Mouse (Mus musculus) c-Kit-negative CD71-positive TER-119-positive erythroid progenitor cells, embryonic 14.5 days (primary cell): ENCODE results near the gene Wdr46.
"Not testable (repeated sequence)": the region's sequence is repeated elsewhere in the genome, so short reads cannot be mapped to it uniquely, and the experiment has no call there.

Source experiments
- DNase-seq: peaks from one replicate; pipeline ENCODE4 v3.0.0-alpha.2; 2013; ENCODE audit warnings: low read depth, low spot score

Wdr46 gene

DNA sequence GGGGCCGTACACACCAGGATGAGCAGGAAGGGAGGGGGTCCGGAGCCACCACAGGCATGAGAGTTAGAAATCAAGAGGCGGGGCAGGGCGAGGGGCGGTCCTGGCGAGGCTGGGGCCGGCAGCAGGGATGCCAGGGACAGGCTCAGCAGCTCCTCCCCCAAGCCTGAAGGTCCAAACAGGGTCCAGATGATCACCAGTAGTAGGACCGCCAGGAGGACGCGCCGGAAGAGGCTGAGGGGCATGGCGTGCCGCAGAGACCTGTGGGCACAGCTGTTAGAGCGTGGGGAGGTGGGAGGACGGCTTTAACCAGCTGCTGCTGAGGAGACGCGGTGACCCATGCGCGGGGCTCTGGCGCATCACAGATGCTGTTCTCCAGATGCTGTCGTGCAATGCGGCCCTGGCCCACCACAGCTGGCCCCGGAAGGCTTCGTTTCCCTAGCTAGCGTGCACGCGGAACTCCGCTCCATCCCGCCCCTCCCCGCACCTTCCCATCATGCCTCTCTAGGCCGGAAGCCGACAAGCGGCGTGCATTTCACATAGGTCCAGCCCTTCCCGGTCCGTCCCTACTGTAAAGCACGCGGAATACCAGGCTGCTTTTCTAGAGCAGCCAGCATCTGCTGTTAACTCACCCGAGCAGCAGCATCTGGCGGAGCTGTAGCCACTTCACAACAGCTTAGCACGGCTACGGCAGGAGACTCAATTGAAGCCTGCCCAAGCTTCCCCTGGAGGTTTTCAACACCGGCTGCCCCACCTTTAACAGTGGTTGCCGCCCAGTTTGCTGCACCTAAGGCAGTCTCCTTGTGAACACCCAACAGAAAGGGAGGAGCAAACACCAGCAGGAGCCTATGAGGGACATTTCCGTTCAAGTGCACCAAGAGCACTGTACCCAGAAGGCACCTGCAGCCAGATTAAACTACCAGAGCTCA lies 10.8 kb downstream of the Wdr46 start, which contains the start of gene B3galt4:
B3galt4 (minus strand) TSS at position 468 of the 926 bp plus-strand sequence.
- DNase-seq, result peak; percentile 72

- DNase-seq, result not testable (repeated sequence)
These were observed 11.6 kb downstream of the Wdr46 start for GRCm38 (mm10) chr17:33952015-33952414.

GRCm38 (mm10) chr17:33952879-33953278 lies 12.4 kb downstream of the Wdr46 start:
- no peak for DNase-seq

GRCm38 (mm10) chr17:33953310-33953709 lies 12.8 kb downstream of the Wdr46 start:
- no peak for DNase-seq

- DNase-seq, result no peak
These were observed 13.6 kb downstream of the Wdr46 start for GRCm38 (mm10) chr17:33953961-33954565.

GRCm38 (mm10) chr17:33954646-33955554 lies 14.4 kb downstream of the Wdr46 start:
- no peak for DNase-seq

DNA sequence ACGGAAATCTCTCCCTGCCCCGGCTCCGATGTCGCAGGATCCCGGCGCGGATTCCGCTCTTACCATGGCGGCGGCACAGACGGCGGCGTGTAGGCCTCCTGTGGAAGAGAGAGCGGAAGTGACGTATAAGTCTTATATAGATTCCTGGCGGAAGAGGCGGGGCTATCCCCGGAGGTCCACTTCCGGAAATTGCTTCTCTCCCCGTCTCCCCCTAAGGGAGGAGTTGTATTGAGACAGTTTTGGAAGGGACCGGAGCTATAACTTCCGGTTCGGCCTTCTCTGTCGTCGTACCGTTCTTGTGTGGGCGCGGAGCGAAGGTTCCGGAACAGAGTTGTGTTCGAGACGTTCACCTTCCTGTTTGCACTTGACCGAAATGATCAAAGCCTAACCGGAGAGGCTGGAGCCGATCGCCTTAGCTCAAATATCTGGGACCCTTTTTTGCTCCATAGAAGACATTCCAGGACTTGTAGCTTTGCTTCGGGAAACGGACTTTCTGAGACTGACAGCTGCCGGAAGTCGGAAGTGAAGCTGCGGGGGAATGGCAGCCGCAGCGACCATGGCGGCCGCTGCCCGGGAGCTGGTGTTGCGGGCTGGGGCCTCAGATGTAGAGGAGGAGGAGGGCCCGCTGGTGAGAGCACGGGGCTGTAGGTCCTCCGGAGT lies 15.2 kb downstream of the Wdr46 start, which contains the start of the genes Vps52 and Rps18:
Vps52 (plus strand) TSS at position 258 of the 660 bp plus-strand sequence.
Rps18 (minus strand) TSS at position 447 of the 660 bp plus-strand sequence.
- DNase-seq, result peak; percentile 97

- DNase-seq, result no peak
These were observed 15.9 kb downstream of the Wdr46 start for GRCm38 (mm10) chr17:33956336-33956735.

GRCm38 (mm10) chr17:33957493-33957892 lies 17.0 kb downstream of the Wdr46 start:
- DNase-seq, result no peak

GRCm38 (mm10) chr17:33958451-33958850 lies 18.0 kb downstream of the Wdr46 start:
- no peak for DNase-seq

GRCm38 (mm10) chr17:33959135-33959534 lies 18.7 kb downstream of the Wdr46 start:
- DNase-seq, result no peak

DNA sequence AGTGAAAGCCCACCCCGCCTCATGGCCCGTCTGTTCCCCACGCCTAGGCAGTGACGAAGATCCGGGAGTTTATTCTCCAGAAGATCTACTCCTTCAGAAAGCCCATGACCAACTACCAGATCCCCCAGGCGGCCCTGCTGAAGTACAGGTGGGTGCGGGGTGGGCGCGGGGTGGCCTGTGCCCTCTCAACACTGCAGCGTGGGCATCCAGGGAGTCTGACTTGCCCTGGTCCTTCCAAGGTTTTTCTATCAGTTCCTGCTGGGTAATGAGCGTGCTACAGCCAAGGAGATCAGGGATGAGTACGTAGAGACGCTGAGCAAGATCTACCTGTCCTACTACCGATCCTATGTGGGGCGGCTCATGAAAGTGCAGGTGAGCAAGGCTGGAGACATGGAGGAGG lies 19.5 kb downstream of the Wdr46 start:
- DNase-seq, result no peak

DNA sequence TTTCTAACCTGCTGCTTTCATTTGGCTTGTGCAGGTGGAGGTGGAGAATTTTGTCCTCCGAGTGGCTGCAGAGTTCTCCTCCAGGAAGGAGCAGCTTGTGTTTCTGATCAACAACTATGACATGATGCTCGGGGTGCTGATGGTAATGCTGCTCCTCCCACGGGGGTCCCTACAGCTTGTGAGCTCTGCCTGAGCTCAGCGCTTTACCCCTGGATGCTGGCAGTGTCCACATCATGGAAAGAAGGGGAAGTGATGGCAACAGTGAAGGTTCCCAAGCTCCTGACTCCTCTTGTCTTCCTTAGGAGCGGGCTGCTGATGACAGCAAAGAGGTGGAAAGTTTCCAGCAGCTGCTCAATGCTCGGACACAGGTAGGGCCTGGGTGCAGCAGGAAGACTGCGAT lies 22.4 kb downstream of the Wdr46 start:
- no peak for DNase-seq

DNA sequence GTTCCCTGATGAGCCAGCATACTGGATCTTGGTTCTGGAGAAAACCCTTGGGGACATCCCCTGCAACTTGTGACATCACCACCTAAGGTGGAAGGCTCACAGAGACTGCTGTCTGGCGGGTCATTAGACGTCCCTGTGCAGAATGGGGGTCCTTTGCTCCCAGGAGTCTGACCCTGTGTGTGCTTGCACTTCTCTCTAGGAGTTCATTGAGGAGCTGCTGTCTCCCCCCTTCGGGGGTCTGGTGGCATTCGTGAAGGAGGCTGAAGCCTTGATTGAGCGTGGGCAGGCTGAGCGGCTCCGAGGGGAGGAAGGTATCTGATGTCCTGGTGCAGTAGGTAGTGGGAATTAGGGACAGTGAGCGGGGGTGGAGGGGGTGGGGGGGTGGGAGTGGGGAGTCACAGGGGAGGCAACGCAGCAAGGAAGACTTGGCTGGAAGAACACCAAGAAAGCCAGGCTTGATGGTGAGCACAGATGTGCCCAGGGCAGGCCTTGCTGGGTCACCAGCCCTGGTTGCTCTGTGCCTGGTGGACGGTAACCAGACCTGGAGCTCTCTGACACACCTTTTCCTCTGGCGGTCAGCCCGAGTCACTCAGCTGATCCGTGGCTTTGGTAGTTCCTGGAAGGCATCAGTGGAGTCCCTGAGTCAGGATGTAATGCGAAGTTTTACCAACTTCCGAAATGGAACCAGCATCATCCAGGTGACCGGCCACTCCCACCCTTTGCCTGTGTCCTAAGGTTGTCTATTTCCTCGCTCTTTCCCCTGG lies 24.8 kb downstream of the Wdr46 start:
- DNase-seq, result no peak

- no peak for DNase-seq
These were observed 25.5 kb downstream of the Wdr46 start for GRCm38 (mm10) chr17:33965846-33966550.

DNA sequence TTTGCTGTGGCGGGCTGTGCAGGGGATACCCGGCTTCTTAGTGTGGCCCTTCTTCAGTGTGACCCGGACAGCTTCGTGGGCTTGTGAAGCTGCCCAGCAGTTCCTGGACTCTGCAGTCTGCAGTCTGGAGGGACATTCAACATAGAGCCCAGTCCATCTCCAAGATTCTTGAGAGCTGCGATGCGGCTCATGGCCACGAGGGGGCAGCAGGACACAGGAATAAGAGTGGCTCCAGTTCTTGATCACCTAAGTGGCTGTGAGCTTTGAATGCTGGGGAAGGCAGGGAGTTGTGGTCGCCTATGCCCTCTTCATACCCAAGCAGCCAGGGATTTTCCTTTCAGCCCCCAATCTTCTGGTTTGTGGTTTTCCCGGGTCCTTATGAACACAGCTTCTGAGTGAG lies 28.0 kb downstream of the Wdr46 start:
- peak; percentile 53 for DNase-seq

DNA sequence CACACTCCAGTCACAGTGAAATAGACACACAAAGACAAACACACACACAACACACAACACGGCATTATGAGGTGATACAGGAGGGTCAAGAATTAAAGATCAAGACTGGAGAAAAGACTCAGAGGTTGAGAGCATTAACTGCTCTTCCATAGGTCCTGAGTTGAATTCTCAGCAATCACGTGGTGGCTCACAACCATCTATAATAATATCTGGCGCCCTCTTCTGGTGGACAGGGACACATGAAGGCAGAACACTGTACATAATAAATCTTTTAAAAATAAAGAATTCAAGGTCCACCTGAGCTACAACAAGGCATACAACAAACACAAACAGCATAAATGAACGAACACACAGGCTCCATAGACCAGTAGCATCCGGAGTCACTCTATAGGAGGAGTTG lies 28.5 kb downstream of the Wdr46 start:
- no peak for DNase-seq

DNA sequence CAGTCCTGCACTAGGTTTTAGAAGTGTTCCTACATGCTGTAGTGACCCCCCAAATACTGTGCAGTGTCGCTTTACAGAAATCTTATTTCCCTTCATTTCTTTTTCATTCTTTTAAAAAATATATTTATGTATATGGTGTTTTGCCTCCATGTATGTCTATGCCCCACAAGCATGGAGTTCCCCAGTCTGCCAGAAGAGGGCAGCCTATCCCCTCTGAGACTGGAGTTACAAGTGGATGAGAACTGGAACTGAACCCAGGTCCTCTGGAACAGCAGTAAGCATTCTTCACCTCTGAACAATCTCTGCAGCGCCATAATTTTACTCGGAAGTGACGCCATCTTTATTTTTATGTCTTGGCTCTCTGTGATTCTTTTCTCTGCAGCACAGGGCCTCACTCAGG lies 28.9 kb downstream of the Wdr46 start:
- DNase-seq, result no peak

GRCm38 (mm10) chr17:33972691-33973090 lies 32.2 kb downstream of the Wdr46 start:
- DNase-seq, result no peak

DNA sequence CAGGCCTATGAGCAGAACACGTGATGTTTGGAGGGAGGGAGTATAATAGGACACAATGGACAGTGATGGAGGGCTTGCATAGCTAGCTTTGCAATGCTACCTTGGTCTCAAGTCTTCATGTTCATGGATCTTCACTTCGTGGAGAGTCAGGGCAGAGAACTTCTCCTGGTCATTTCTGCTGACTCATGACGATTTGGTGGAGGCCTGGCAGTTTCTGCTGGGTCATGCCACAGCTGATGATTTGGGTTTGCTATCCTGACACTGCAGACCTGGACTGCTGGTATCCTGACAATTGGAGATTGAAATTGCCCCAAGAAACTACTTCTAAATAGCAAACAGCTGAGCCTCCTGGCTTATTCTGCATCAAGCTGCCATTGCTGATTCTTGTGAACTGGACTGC lies 33.1 kb downstream of the Wdr46 start:
- no peak for DNase-seq
